Mouse (Mus musculus) testis, adult 2 months (tissue): ENCODE measurements around the gene Golgb1.

Experiments used
- CTCF ChIP-seq: fragments of 200-500 bp; IDR thresholded peaks from 2 replicates; pipeline ENCODE4 v1.5.1; 2012; ENCODE audit warnings: low read depth, mild to moderate bottlenecking, inconsistent platforms, low read length, moderate library complexity; ENCODE audit not compliant: control insufficient read depth, insufficient read depth, insufficient replicate concordance
- POLR2A ChIP-seq: fragments of 200-500 bp; IDR thresholded peaks from 2 replicates; pipeline ENCODE4 v1.6.1; 2012; ENCODE audit warnings: low read depth, mild to moderate bottlenecking, inconsistent platforms, low read length, moderate library complexity; ENCODE audit not compliant: control insufficient read depth

DNA sequence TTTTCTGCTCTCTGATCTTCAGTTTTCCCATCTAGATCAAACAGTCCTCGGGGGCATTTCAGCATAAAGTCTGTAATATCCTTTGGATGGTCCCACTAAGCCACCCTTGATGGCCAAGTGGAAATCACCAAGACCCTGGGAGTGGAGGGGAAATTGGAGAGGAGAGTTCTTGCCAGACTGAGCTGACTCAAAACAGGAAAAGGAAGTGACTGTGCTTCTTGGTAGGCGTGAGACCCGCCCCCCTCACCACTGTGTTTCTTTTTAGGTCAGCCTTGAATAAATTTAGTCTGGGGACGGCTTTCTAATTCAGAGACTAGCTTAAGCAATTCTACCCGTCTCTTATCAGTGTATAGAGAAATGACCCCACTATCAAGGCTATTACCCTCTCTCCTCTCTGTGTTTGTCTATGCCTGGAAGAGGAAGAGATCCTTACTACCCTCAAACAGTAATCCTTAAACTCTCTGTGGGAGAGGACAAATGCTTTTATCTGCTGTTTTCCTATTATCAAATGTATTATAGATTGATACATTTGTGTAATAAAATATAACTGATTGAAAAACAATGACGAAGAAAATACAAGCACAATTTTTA is 66.3 kb downstream of the Golgb1 start:
- TF ChIP-seq CTCF (no peak), POLR2A (no peak)
